Mouse (Mus musculus): ENCODE measurements around the gene Unc13d.

GRCm38 (mm10) chr11:116053510-116054229 is 24.1 kb downstream of the Unc13d start:
- TF ChIP-seq POLR2A (IDR thresholded peaks at IDR 0.05; ENCODE audit: extremely low read depth, insufficient read depth, low read length) (no peak), CTCF (IDR thresholded peaks at IDR 0.05; ENCODE audit: extremely low read depth, insufficient read depth, low read length) (no peak)

All from cortical plate, adult 2 months (tissue).